Mouse (Mus musculus) midbrain, postnatal 0 days (tissue): ENCODE data around the gene Gbx1. TPM values are rescaled to one million over a fixed set of nuclear protein-coding genes. Genes with fewer than 3 reads are reported as not detected.
A peak's percentile ranks its signal among the peaks of the same experiment; 100 is the strongest.

Experiments
- ATAC-seq: fragments of 200-750 bp; cut with Nextera tagmentation; 2 replicates; pipeline ENCODE4 v1.8.0; 2017; ENCODE audit warnings: moderate number of reproducible peaks, mild to moderate bottlenecking, moderate TSS enrichment, moderate library complexity; ENCODE audit not compliant: low FRiP score
- DNase-seq: peaks from one replicate; pipeline ENCODE4 v3.0.0-alpha.2; 2015; ENCODE audit warnings: low spot score
- H3K27ac ChIP-seq: fragments of 300-500 bp; sonication (generic); 2 replicates; pipeline ENCODE4 v1.5.1; 2014; ENCODE audit warnings: low read depth, mild to moderate bottlenecking, low read length, mixed read lengths
- H3K27me3 ChIP-seq: fragments of 300-500 bp; sonication (generic); 2 replicates; pipeline ENCODE4 v1.6.1; 2014; ENCODE audit warnings: low read length, control low read depth, mixed read lengths; ENCODE audit not compliant: insufficient read depth
- H3K36me3 ChIP-seq: fragments of 300-500 bp; sonication (generic); 2 replicates; pipeline ENCODE4 v1.6.1; 2014; ENCODE audit warnings: low read length, control low read depth, mixed read lengths; ENCODE audit not compliant: insufficient read depth
- H3K4me1 ChIP-seq: fragments of 300-500 bp; sonication (generic); 2 replicates; pipeline ENCODE4 v1.6.1; 2014; ENCODE audit warnings: mild to moderate bottlenecking, control low read depth, antibody characterized with exemption, low read length, mixed read lengths; ENCODE audit not compliant: insufficient read depth
- H3K4me2 ChIP-seq: fragments of 300-500 bp; sonication (generic); 2 replicates; pipeline ENCODE4 v1.6.1; 2014; ENCODE audit warnings: low read depth, mild to moderate bottlenecking, low read length, mixed read lengths; ENCODE audit not compliant: poor library complexity, severe bottlenecking
- H3K4me3 ChIP-seq: fragments of 300-500 bp; sonication (generic); 2 replicates; pipeline ENCODE4 v1.5.1; 2014; ENCODE audit warnings: low read depth, mild to moderate bottlenecking, low read length, moderate library complexity
- H3K9ac ChIP-seq: fragments of 300-500 bp; sonication (generic); replicated peaks from 2 replicates; pipeline ENCODE4 v1.6.1; 2014; ENCODE audit warnings: mild to moderate bottlenecking, low read length, moderate library complexity, mixed read lengths; ENCODE audit not compliant: poor library complexity, severe bottlenecking
- H3K9me3 ChIP-seq: fragments of 300-500 bp; sonication (generic); 2 replicates; pipeline ENCODE4 v1.6.1; 2016; ENCODE audit warnings: low read length, control low read depth
- CTCF ChIP-seq: IDR thresholded peaks from 2 replicates; pipeline ENCODE4 v1.5.1; 2016; ENCODE audit warnings: antibody characterized with exemption, mild to moderate bottlenecking
- WGBS: fragments of 180-500 bp; shearing (Covaris S2); extraction: QIAGEN DNeasy Blood & Tissue Kit; methylation state at CpG from one replicate; pipeline ENCODE4 v1.1.7; 2014; 5-methylcytosine and 5-hydroxymethylcytosine counted together
- polyA plus RNA-seq: library from polyadenylated mRNA; unstranded; fragments of >200 nt; fragmentation: Nextera tagmentation; extraction: Ambion mirVana; gene quantifications from 2 replicates; pipeline ENCODE4 v1.2.1, GENCODE M21; 2015
- total RNA-seq: library from RNA; depleted of rRNA; stranded (reverse); fragments of >200 nt; gene quantifications from 2 replicates; pipeline ENCODE4 v1.2.3, GENCODE M21; 2014

Gene Gbx1
- total and polyA plus RNA-seq, 2 experiments from 2014 or later: 0.12 to 0.33 TPM

DNA sequence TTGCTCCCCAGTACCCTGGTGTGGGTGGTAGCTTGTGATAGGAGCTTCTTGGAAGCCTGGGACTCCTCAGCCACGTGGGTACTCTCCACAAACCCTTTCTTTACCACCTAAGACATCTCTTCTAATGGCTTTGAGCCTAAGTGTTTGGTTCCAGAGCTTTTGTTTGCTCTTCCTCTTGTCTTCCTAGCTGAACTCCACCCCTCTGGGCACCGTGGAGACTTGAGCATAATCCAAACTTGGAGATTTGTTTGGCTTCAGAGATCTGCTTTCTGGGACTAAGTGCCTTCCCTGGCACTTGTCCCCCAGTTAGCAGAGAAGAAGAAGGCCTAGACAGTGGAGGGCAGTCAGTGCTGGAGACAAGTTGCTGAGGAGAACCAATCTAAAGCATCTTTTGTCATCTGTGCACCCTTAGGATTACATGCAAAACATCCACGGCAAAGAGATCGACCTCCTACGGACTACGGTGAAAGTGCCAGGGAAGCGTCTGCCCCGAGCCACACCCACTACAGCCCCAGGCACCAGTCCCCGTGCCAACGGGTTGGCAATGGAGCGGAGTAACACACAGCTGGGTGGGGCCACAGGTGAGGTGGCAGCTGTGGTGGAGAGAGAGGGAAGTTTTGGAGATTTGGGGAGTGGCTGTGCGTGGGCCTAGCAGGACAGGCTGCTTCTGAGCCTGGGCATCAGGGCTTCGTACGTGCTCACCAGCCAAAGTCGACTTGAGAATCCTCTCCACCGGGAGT is 34.3 kb downstream of the Gbx1 start:
- no peaks in the 10 kb centered on the region for H3K4me1 ChIP-seq
- H3K36me3 ChIP-seq: peaks cover 76% of the 10 kb centered on the region

DNA sequence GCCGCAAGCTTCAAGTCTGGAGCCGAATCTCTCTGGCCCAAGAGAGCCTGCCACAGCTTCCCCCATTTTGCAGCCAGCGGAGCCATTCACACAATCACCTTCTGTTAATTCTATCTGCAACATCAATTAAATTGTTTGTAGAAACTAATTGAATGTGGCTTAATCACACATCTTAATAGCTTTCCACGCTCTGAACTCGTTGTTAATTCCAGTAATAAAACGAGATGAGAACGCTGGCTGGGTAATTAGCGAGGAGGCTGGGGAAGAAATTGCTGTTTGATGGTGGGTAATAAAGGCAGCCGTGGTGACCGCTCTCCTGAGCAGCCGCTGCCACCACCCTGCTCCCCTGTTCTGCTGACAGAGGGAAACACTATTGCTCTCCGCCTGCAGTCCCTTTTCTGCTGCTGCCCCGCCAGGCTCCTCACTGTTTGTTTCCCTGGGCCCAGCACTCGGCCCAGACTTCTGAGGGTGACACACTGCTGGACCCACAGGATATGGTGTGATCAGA is 36.5 kb downstream of the Gbx1 start:
- WGBS: 78% methylated on average over 14 of the region's 14 CpGs
- H3K36me3 ChIP-seq: peaks cover 68% of the 10 kb centered on the region
- no peak for ATAC-seq

More for the DNA sequence above, 34.3 kb downstream of the Gbx1 start:
- TF ChIP-seq CTCF: no peak
- no peak overlapping the region for H3K27ac ChIP-seq
- H3K9ac ChIP-seq: no peak overlapping the region
- WGBS: 86% methylated on average over 16 of the region's 16 CpGs
- DNase-seq (no peak), ATAC-seq (no peak)
- H3K27me3 ChIP-seq: no peaks in the 10 kb centered on the region
- no peak overlapping the region for H3K4me2 ChIP-seq
- H3K9me3 ChIP-seq: no peaks in the 10 kb centered on the region
- no peak overlapping the region for H3K4me3 ChIP-seq

DNA sequence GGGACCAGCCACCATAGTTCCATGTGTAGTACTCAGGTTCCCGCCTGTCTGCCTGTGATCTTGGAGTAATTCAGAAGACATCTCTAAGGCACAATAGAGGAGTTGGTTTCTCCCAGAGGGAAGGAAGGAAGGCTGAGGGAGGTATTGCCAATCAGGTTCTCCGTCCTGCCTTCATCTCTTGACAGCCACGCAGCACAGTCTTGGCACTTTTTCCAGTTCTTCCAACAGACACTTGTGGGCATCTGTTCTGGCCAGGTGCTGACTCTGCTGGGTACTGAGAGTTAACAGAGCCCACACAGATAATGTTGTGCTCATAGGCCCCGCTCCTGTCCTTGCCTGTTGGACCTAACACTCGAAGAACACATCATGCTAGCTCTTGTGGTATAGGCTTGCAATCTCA is 40.3 kb downstream of the Gbx1 start:
- Histone ChIP-seq H3K27ac (no peak overlapping the region), H3K36me3 (peaks cover 64% of the 10 kb centered on the region), H3K4me3 (no peak overlapping the region), H3K9me3 (no peaks in the 10 kb centered on the region), H3K9ac (no peak overlapping the region), H3K4me2 (no peak overlapping the region), H3K27me3 (no peaks in the 10 kb centered on the region), H3K4me1 (no peaks in the 10 kb centered on the region)
- WGBS: 94% methylated on average over 5 of the region's 5 CpGs
- ATAC-seq (no peak), DNase-seq (no peak)
- no peak for TF ChIP-seq CTCF

More for the DNA sequence above, 36.5 kb downstream of the Gbx1 start:
- H3K9me3 ChIP-seq: no peaks in the 10 kb centered on the region
- no peaks in the 10 kb centered on the region for H3K4me1 ChIP-seq
- no peak overlapping the region for H3K9ac ChIP-seq
- no peak for TF ChIP-seq CTCF
- H3K27me3 ChIP-seq: no peaks in the 10 kb centered on the region
- peak; percentile 63 for DNase-seq
- H3K27ac ChIP-seq: no peak overlapping the region
- H3K4me2 ChIP-seq: no peak overlapping the region
- no peak overlapping the region for H3K4me3 ChIP-seq

DNA sequence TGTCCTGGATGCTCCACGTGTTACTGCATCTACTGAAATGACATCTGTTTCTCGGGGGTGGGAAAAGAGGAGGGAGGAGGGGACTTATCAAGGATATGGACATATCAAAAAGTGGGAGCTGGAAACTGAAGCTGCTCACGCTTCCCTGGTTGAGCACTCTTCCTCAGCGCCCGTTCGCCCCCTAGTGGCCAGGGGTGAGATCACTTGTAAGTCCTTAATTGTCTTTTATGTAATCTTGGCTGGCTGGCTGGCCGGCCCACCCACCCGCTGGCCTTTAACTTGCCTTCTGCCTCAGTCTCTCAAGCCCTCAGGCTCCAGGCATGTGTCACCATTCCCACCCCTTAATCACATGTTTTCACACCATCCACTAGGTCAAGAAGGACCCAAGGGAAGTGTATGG is 40.9 kb downstream of the Gbx1 start:
- ATAC-seq: no peak
- no peak overlapping the region for H3K9ac ChIP-seq
- H3K27ac ChIP-seq: no peak overlapping the region
- no peak overlapping the region for H3K4me3 ChIP-seq
- H3K4me1 ChIP-seq: no peaks in the 10 kb centered on the region
- peak; percentile 93 for TF ChIP-seq CTCF
- DNase-seq: peak; percentile 89
- no peak overlapping the region for H3K4me2 ChIP-seq
- H3K36me3 ChIP-seq: peaks cover 58% of the 10 kb centered on the region
- H3K9me3 ChIP-seq: no peaks in the 10 kb centered on the region
- whole genome bisulfite sequencing: 0% methylated on average over 8 of the region's 8 CpGs
- H3K27me3 ChIP-seq: no peaks in the 10 kb centered on the region

DNA sequence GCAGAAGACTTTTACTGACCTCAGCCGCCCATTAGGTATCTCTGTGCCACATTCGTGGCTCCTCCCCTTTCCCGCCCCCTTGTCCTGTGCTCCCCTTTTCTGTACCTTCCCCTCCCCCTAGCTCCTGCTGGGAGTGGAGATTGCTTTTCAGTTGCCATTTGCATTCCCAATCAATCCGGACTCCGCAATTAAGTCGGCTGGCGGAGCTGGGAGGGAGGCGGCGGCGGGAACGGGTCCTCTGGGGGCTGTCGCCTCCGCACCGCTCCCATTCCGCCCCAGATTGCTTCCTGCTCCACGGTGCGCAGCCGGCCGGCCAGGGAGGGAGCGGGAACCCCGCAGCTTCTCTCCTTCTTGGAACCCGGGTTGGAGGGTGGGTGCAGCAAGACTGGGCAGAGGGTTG is 42.0 kb downstream of the Gbx1 start:
- H3K27me3 ChIP-seq: no peaks in the 10 kb centered on the region
- H3K9ac ChIP-seq: 0 out of 2 replicates have a peak overlapping the region, but pooled peaks have one; percentile 24
- ATAC-seq (no peak), DNase-seq (no peak)
- 22% methylated on average over 21 of the region's 22 CpGs for WGBS
- no peak; the same call in 1 of the 2 replicates for TF ChIP-seq CTCF
- no peak overlapping the region for H3K27ac ChIP-seq
- H3K4me2 ChIP-seq: peak overlapping the region; percentile 18; the same call in 1 of the 2 replicates
- peaks cover 60% of the 10 kb centered on the region for H3K36me3 ChIP-seq
- H3K9me3 ChIP-seq: no peaks in the 10 kb centered on the region
- H3K4me1 ChIP-seq: no peaks in the 10 kb centered on the region
- H3K4me3 ChIP-seq: no peak overlapping the region

DNA sequence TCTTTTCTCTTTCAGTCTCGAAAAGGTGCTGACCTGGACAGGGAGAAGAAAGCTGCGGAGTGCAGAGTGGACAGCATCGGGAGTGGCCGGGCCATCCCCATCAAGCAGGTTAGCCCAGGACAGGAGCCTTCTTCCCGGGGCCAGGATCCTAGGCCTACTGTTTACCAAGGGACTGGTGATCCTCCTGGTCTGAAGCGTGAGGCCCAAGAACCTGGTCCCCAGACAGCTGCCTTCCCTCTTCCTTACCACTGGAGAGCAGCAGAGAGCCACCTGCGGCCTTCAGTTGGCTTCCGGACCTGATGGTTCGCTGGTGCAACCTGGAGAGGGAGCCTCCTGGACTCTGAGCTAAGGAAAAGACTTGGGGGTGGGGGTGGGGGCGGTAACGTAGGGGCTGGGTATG is 43.7 kb downstream of the Gbx1 start:
- Histone ChIP-seq H3K4me3 (no peak overlapping the region), H3K4me1 (no peaks in the 10 kb centered on the region), H3K4me2 (no peak overlapping the region), H3K36me3 (peaks cover 60% of the 10 kb centered on the region), H3K9ac (no peak overlapping the region), H3K27me3 (no peaks in the 10 kb centered on the region), H3K27ac (no peak overlapping the region), H3K9me3 (no peaks in the 10 kb centered on the region)
- DNase-seq (peak; percentile 89), ATAC-seq (peak; percentile 45)
- 25% methylated on average over 11 of the region's 11 CpGs for WGBS
- TF ChIP-seq CTCF: peak; percentile 88
